Mouse (Mus musculus): Measurements from ENCODE around the gene Slc17a7.
A peak's percentile ranks its signal among the peaks of the same experiment; 100 is the strongest.

Slc17a7 gene

DNA sequence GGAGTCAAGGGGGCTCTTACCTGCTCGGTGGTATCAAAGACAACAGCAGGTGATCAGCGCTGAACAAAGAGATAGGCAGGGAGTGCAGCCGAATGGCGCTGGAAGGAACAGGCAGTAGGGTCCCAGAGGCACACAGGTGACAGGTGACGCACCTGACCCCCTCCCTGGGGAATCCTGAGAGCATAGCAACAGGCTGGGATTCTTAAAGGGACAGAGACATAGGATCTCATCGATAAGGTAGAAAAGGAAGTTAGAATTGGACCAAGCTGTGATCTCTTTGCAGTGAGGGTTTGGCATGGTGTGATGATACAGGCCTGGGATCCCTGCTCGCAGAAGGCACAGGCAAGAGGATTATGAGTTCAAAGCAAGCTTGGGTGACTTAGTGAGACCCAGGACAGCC, 15.7 kb downstream of the Slc17a7 start, which contains the start of gene Gfy:
Gfy (minus strand) TSS at position 101 of the 400 bp plus-strand sequence.
- no peak for DNase-seq

DNA sequence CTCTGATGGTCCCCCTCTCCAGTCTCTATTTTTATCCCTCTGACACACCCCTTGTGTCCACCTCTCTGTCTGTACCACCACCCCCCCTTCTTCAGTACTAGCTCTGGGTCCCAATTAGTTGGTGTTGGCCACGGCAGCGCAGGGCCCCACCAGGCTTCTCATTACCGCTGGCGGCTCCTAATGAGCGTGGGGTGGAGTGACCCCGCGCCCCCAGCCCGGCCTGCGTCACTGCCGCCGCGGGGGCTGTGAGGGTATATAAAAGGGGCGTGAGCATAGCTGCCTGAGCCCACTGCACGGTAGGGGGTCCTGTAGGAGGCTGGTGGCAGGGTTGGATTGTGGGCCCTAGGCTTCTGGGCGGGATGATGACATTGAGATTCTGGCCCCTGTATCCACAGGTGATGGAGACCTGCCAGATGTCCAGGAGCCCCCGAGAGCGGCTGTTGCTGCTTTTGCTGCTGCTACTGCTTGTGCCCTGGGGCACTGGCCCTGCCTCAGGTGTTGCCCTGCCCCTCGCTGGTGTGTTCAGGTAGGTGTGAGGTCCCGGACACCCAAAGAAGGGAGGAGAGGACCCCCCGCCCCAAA, 17.2 kb downstream of the Slc17a7 start, which contains the start of gene Pth2:
Pth2 (plus strand) TSS at position 100 of the 582 bp plus-strand sequence.
- DNase-seq = no peak

DNA sequence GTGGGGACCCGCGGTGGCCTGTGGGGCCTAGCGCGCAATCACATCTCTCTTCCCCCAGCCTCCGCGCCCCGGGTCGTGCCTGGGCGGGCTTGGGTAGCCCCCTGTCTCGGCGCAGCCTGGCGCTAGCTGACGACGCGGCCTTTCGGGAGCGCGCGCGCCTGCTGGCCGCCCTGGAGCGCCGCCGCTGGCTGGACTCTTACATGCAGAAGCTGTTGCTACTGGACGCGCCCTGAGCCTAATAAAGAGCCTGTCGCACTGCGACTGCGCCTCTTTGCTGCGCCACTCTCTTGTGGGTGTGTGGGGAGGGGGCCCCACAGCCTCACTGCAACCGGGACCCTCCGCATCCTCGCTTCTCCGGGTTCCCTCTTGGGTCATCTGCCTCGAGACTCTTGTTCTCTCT, 17.8 kb downstream of the Slc17a7 start:
- DNase-seq = no peak

DNA sequence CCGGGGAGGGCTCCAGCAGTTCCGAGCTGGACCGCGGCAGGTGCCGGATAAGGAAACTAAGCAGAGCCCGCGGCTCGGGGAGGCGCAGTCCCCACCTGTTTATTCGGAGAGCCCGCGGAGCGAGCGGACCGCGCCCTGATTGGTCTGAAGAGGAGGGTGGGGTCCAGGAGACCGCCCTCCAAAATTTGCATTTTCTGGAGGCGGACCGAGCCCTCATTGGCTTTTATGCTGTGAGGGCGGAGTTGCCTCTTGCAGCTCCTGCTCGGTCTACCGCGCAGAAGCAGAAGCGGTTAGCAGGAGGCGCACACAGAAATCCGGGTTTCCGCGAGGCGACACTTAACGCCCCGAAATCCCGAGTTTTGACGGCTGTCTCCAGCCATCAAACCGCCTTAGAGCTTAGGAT, 18.5 kb downstream of the Slc17a7 start:
- peak; percentile 82 for DNase-seq

DNA sequence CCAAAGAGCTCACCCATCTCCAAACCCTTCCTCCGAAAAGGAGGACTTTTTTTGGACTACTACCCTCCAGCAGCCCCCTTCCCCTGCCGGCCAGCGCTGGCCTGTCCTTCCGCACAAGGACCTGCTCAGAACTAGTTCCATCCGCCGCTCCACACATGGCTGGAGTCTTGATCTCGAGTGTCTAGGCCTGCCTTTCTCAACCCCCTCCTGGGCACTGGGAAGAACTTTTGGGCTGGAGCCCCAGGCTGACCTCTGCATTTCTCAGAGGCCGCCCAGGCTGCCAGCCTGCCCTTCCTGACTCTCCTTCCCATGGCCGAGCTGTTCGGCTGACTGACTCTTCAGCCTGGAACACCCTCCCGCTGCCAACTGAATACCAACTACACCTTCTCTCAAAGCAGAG, 18.9 kb downstream of the Slc17a7 start:
- no peak for DNase-seq

DNA sequence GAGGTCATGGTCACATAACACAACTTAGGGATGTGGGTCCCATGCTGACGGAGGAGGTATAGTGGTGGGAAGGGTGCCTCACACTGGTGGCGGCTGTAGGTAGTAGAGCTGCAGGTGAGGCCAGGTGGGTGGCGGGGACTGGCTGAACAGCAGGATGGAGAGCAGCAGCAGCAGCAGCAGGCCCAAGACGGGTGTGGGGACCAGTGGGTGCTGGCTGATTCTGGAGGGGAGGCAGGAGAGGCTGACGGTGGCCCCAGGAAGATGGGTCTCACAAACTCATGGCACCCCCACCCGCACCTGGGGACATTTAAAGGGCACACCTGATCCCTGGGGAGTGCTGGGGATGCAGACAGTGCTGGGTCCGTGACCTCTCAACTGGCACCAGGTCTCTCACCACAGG, 19.9 kb downstream of the Slc17a7 start:
- no peak for DNase-seq

DNA sequence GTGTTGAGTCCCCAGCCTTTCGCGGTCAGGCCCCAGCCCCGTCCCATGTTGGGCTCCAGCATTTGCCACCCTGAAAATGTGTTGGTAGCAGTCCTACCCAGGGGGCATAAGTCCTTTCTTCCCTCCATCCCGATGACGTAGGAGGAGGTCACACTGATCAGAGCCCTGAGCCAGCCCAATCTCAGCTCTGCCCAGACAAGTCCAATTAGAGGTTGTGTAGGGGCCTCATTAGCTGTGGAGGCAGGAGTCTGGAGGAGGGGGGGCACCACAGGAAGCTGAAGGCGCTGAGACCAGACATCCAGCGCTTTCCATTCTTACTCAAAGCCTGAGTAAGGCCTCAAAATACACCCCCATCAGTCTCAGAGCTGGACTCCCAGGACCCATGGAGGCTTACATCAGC, 22.2 kb downstream of the Slc17a7 start:
- no peak for DNase-seq

DNA sequence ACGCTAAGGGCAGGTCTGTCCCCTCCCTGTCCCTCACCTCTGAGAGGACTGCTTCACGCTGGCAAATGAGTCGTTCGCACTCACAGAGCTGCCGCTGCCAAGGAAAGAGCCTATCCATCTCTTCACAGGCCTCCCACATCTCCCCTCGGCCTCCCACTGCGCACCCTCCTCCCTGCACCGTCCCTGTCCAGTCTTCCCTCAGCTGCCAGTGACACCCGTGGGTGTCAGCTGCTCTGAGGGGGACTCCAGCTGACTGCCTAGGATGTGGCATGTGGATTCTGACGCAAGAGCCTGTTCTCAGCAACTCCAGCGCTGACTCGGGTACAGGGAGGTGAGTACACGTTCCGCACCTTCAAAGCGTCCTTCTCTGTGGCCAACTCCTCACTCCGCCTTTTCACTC, 25.9 kb downstream of the Slc17a7 start:
- no peak for DNase-seq

DNA sequence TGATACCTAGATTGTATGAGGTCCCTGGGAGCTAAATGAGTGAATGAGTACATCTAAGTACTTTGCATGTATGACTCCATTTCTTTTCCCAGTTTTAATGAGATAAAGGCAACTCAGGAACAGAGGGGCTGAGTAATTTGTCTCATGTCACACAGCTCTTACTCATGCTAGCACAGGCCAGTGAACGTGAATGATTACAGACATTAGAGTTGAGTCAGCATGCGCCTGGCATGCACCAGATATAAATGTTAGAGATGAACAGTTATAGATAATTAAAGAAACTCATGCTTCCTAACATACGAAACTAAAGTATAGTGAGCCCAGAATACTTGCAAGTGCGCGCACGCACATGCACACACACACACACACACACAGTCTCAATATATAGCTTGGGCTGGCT, 26.4 kb downstream of the Slc17a7 start:
- DNase-seq = no peak

DNA sequence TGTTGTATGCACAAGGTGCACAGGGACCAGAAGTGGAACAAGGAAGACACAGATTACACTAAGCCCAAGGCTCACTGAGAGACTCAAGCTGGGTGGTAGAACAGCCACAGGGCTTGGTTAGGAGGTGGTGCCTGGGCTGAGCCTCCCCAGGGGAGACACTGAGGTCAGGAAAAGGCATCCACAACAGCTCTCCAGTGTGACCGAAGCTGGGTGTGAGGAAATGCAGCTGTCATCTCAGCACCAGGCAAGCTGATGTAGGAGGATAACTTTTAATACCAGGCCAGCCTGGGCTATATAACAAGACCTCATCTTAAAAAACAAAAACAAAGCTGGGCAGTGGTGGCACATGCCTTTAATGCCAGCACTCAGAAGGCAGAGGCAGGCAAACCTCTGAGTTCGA, 27.4 kb downstream of the Slc17a7 start:
- no peak for DNase-seq

DNA sequence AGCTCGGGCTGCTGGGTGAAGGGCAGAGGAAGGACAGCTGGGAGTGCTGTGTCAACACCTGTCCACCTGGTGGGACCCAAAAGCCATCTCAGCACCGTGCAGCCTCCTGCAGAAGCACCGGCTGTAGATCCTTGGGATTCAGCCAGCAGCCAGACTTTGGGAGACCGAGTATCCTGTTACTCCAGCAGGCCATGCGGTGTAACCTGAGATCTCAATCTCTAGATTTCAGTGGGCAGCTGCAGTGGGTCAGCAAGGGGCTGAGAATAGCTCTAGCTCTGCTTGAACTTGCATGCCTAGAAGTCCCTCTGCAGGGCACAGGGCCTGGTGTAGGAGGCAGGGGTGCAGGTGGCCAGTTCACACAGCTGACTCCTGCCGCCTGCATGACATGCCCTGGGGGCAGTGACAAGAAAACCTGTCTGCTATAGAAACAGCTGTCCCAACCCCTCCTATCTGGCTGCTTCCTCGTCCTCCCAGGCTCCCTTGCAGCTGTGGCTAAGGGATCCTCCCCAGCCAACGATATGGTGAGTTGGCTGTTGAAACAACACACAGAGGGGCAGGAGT, 28.1 kb downstream of the Slc17a7 start:
- no peak for DNase-seq

DNA sequence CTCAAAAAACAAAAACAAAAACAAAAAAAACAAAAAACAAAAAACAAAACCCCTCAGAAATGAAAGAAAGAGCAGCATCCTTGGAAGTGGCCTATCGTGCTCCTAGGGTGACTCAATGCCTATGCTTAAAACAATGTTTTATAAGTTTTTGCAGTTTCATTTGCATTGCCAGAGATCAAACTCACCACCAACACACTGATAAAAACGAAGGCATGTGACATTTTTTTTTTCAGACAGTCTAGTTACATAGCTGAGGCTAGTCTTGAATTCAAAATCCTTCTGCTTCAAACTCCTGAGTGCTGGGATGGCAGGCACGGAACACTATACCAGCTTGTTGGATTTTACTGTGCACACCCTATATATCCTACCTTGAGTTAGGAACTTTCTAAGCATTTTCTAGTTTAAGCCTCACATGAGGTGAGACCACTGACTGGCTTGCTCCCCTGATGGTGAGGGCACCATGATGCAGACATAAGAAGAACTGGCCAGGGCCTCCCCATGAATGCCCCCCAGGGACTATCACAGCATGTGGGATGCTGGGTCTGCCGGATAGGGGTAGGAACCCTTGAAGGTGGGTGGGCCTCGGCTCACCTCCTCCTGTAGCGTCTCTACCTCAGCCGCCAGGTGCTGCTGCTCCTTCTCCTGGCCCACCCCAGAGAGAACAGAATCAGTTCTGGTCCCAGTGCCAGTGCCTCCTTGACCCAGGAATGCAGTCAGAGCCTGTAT, 29.0 kb downstream of the Slc17a7 start:
- DNase-seq = no peak

DNA sequence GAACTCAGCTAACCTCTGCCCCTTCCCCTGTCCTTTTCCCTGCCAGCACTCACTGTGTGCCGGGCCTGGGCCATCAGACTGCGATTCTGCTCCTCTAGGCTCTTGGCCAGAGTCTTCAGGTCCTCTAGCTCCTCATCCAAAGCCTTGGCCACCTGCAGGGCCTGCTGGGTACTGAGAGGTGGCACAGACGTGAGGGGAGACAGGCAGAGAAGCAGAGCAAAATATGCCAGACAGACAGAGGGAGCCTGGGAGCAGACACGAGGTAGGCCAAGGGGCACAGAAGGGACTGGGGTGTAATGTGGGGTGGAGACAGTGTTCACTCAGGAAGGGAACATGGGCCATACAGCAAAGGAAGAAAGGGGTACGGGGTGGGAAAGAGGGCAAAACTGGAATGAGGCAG, 29.7 kb downstream of the Slc17a7 start:
- no peak for DNase-seq

DNA sequence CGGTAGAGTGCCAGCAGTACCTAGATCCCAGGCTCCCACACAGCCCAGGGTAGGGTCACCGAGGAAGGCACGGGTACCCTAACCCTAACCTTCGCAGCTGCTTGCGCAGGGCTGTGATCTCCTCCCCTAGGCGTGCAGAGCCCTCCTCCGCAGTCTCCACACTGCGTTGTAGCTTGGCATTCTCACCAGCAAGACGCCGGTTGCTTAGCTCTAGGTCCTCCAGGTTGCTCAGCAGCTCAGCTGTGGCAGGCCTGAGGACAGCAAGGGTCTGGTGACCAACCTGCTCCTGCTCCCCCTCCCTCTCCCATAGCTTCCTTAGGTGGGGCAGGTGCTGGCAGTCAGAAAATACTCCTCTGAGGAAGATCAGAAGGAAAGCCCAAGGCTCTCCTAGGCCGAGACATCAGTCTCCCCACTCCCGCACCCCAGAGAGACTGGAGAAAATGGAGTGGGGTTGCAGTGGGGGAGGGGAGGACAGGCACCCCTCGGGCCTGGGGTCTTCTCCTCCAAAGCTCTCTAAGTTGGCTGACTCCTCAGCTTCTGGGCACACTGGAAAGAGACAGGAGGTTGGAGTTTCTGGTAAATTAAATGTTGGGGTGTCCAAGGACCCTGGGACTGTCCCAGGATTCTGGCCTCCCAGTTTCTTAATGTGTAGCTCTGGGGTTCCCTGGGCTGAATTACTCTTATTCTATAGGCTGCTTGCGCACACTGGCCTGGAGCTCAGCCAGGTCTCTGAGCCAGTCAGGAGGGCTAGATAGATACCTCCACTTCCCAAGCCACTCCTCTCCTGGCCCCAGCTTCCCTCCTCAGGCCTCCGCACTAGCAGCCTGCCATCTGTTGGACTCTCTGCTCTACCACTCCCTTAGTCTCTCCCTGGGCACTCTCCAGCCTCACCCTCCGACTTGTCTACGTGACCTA, 30.4 kb downstream of the Slc17a7 start:
- DNase-seq = no peak

DNA sequence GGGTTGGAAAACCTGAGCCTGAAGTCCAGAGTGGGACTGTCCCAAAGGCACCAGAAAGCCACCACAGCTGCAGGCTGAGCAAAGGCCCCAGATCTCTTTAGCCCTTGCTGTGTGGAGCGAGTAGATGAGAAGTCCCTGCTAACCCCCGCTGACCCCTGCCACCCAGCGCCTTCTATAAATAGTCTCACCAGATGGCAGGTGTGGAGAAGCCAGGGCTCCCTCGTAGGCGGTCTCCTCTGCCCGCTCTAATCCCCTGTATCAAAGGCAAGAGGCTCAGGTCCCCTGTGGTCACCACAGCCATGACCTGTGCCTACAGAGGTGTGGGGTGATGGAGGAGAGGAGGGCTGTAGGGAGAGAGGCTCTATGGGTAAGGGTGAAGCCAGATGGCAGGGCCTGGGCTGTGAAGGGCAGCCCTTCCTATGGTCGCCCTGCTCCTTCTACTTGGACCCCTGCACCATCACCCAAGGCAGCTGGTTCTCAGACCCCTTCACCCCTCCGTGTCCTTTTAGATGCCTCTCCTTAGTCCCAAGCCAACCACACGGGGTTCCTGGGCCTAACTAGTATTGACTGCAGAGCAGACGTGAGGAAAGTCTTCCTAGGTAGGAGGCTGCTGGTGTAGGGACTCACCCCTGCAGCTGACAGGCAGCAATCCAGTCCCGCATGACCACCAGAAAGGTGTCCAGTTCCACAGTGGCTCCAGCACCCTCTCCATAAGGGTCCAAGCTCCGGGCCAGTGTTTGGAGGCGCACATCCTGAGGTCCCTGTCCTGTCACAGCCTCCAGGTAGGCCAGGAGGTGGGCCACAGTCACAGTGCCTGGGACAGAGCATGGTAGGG, 31.8 kb downstream of the Slc17a7 start:
- no peak for DNase-seq

DNA sequence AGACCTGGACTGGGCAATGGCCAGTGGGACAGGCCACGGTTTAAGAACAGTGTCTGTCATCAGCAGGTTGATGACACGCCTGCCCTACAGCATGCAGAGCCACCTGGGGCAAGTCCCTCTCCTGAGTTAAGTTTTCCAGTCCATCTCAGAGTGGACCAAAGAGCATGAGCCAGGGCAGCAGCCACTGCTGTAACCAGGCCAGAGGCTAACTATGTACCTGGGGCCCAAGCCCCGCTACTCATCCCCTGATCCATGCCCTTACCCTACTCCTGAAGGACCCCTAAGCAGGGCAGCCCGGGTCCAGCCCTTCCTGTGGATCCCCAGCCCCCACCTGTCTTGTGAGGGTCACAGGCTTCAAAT, 32.4 kb downstream of the Slc17a7 start:
- DNase-seq = no peak

DNA sequence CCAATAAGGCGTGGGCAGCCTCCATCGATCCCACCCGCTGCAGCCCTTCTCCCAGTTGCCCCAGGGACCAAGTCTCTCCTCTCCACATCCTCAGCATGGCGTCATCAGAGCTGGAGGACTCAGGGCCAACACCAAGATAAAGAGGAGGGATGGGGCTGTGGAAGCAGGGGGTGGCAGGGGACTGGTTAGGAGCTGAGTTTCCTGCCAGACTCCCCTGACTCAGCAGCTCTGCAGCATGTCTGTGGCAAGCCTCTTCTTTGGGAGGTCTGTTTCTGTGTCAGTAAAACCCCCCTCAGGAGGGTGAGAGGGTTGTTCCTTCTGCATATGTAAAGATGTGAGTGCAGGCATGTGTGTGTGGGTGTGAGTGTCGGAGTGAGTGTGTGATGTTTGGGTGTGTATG, 33.2 kb downstream of the Slc17a7 start:
- no peak for DNase-seq

DNA sequence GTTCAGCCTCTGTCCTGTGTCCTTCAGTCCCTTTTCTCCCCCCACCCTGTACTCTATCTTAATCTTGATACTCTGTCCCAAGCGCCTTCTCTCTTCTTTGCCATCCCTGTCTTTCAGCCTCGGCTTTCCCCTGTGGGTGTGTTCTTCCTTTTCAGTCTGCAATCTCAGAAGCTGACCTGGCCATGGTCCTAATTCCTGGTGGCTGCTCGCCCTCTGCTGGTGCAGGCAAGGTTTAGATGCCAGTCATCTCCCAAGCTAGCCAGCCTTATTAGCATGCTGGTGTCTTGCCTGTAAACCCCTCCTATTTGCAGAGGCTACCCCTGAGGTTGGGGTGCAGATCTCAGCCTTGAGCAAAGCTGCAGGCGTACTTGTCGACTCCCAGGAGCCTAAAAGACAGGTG, 34.7 kb downstream of the Slc17a7 start:
- no peak for DNase-seq

DNA sequence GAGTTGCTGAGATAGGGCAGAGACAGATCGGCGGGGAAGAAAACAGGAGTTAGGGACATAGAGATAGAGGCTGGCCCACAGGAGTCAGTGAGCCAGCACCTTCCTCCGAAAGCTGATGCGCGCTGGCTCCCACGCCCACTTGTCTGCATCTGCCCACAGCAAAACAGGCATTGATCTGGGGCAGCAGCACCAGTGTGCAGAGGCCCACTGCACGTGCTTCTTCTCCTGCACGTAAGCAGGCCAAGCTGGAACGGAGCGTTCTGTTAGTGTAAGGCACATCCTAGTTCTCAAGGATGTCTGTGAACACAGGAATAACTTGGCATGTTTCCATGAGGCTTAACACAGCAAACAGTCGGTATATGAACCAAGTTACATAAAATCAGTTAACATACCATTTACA, 35.2 kb downstream of the Slc17a7 start:
- DNase-seq = no peak

DNA sequence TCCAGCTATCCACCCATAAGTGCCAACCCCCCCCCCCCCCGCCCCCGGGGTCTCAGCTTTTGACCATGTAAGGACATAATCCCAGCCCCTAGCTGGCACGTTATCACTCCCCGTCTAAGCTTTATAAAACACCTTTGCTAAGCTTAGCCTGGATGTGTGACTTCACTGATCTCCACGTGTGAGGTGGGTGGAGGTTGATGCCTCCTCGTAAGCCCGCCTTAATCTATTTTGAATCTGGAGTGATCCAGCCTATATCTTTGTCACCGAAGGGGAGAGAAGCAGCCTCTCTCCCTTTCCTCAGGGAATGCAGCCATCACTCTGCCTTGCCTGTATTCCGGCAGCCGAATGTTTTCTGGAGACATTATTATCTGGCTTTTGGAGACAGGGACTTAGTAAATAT, 38.9 kb downstream of the Slc17a7 start:
- no peak for DNase-seq

DNA sequence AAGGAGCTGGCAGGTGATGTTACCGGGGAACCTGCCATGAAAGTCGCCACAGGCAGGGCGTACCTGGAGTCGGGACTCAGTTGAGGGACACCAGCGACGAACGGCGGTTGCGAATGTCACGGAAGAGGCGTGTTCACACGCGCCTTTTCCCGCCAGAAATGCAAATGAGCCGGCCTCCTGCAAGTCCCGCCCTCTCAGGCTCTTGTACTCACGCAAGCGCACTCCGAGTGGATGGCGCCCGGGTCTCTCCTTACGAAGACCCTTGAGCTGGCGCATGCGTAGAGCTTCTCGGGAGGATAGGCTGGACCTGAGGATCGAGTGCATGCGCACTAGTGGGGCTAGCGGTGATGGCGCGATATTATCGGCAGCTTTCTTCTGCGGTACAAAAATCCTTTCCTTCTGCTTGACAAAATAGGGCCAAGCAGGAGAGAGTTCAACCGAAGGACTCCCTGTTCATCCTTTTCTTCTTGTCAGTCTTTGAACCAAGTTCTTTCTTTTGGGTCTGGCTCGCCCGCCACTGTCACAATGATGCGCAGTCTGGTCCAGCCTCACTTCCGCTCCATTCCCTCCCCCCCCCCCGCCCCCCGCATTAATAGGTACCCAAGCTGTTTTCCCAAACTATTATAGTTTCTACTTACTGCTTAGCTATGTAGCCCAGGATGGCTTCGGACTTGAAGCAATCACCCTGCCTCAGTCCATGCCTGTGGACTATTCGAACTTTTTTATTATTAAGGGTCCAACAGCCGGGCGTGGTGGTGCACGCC, 40.8 kb downstream of the Slc17a7 start, which contains the start of gene Ccdc155:
Ccdc155 (minus strand) TSS at position 513 of the 764 bp plus-strand sequence.
- peak; percentile 91 to 95 for DNase-seq

DNA sequence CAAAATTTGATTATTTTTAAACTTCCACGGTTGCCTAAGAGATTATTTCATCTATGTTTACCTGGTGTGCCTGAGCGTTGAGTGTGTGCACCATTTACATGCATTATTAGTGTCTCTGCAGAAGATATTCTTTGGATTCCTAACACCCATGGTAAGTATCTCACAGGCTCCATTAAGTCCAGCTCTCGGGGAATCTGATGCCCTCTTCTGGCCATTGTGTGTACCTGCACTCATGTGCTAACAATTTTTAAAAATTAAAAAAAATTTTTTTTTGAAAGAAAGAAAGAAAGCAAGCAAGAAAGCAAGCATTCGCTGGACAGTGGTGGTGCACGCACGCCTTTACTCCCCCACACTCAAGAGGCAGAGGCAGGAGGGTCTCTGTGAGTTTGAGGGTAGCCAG, 44.5 kb downstream of the Slc17a7 start:
- no peak for DNase-seq

Measured in thymus, adult 18-20 months (tissue).